Mouse (Mus musculus): ENCODE results near the gene 4632433K11Rik.
A peak's percentile ranks its signal among the peaks of the same experiment; 100 is the strongest.

4632433K11Rik gene

GRCm38 (mm10) chr7:5020000-5020681, 13.8 kb upstream of the 4632433K11Rik start, which contains the start of the genes Zfp865 and Ccdc106:
Zfp865 (plus strand) TSS chr7:5020376.
Ccdc106 (plus strand) TSS chr7:5020553.
- DNase-seq, result peak; percentile 100

GRCm38 (mm10) chr7:5020685-5021084, 13.2 kb upstream of the 4632433K11Rik start:
- no peak for DNase-seq

- DNase-seq, result peak; percentile 87
These were observed 12.7 kb upstream of the 4632433K11Rik start for GRCm38 (mm10) chr7:5021197-5021596.

GRCm38 (mm10) chr7:5029543-5029942, 4.4 kb upstream of the 4632433K11Rik start:
- DNase-seq, result peak; percentile 91

- no peak for DNase-seq
These were observed 4.0 kb upstream of the 4632433K11Rik start for GRCm38 (mm10) chr7:5029946-5030345.

GRCm38 (mm10) chr7:5030554-5031275, 3.2 kb upstream of the 4632433K11Rik start:
- peak; percentile 89 for DNase-seq

- DNase-seq, result no peak
These were observed 2.4 kb upstream of the 4632433K11Rik start for GRCm38 (mm10) chr7:5031496-5031895.

- peak; percentile 92 for DNase-seq
These were observed 1.7 kb downstream of the 4632433K11Rik start for GRCm38 (mm10) chr7:5035628-5036027.

GRCm38 (mm10) chr7:5036136-5036535, 2.2 kb downstream of the 4632433K11Rik start:
- peak; percentile 93 for DNase-seq

- peak; percentile 87 for DNase-seq
These were observed 3.1 kb downstream of the 4632433K11Rik start for GRCm38 (mm10) chr7:5037026-5037425.

GRCm38 (mm10) chr7:5037467-5037866, 3.5 kb downstream of the 4632433K11Rik start:
- DNase-seq, result peak; percentile 87

- DNase-seq, result peak; percentile 100
These were observed 4.3 kb downstream of the 4632433K11Rik start, which contains the start of gene Zfp784 for GRCm38 (mm10) chr7:5038109-5038732. Zfp784 (minus strand) TSS chr7:5038446.

GRCm38 (mm10) chr7:5038940-5039339, 5.0 kb downstream of the 4632433K11Rik start:
- DNase-seq, result no peak

GRCm38 (mm10) chr7:5044981-5045380, 11.1 kb downstream of the 4632433K11Rik start:
- DNase-seq, result no peak

GRCm38 (mm10) chr7:5046112-5046511, 12.2 kb downstream of the 4632433K11Rik start:
- DNase-seq, result no peak

GRCm38 (mm10) chr7:5047313-5047712, 13.4 kb downstream of the 4632433K11Rik start:
- no peak for DNase-seq

GRCm38 (mm10) chr7:5051193-5052192, 17.6 kb downstream of the 4632433K11Rik start, which contains the start of gene Zfp580:
Zfp580 (plus strand) TSS chr7:5051538.
- peak; percentile 98 for DNase-seq

GRCm38 (mm10) chr7:5052438-5052837, 18.5 kb downstream of the 4632433K11Rik start:
- peak; percentile 85 for DNase-seq

- peak; percentile 89 for DNase-seq
These were observed 19.0 kb downstream of the 4632433K11Rik start for GRCm38 (mm10) chr7:5052931-5053343.

- DNase-seq, result peak; percentile 89
These were observed 19.7 kb downstream of the 4632433K11Rik start for GRCm38 (mm10) chr7:5053456-5054179.

- peak; percentile 89 for DNase-seq
These were observed 22.8 kb downstream of the 4632433K11Rik start for GRCm38 (mm10) chr7:5056651-5057263.
